Mouse (Mus musculus) spleen, postnatal 4 days (tissue): ENCODE measurements at regions not wholly inside any gene's neighbourhood (a gene's known extent, or its start where the extent isn't known, plus 50 kb on each side); places are given as distances from the start of the nearest gene placed in this dataset.
A peak's percentile ranks its signal among the peaks of the same experiment; 100 is the strongest.
"Not testable (repeated sequence)": the region's sequence is repeated elsewhere in the genome, so short reads cannot be mapped to it uniquely, and the experiment has no call there.

Source experiments
- DNase-seq, 2 experiments: peaks; one replicate each; pipeline ENCODE4 v3.0.0; 2022; ENCODE audit warnings: low spot score in 2 of 2

- no peak for DNase-seq
Measured at GRCm38 (mm10) chr17:94866630-94867029, 116.8 kb upstream of the Mettl4 start.

DNA sequence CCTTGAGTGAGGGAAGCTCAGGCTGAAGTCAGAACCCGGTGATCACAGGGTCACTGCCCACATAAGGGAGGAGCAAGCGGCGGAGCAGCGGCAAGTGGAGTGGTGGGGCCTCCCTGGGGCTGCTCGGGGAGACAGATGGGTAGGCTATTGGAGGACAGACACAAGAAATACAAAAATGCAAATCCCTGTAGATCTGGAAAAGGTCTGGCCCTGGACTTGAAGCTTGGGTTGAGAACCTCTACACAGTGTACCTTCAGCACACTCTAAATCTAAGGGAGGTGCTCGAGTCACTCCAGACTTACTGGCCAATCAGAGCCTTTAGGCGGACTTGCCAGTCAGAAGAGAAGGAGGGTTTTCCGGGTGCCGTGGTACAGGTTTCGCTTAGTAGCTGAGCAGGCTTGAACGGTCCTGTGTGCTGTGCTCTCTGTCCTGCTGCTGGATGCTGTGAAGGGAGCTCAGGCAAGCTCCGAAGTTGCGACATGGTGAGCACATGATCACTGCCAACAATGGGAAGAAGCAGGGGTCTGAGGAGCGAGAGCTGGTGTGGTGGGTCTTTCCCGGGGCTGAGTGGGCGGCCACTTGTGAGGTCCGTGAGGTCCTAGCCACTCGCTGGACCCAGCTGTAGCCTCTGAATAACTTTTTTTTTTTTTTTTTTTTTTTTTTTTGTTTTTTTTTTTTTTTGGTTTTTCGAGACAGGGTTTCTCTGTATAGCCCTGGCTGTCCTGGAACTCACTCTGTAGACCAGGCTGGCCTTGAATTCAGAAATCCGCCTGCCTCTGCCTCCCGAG lies 114.9 kb upstream of the Mettl4 start:
- DNase-seq = peak; percentile 66 to 78

DNA sequence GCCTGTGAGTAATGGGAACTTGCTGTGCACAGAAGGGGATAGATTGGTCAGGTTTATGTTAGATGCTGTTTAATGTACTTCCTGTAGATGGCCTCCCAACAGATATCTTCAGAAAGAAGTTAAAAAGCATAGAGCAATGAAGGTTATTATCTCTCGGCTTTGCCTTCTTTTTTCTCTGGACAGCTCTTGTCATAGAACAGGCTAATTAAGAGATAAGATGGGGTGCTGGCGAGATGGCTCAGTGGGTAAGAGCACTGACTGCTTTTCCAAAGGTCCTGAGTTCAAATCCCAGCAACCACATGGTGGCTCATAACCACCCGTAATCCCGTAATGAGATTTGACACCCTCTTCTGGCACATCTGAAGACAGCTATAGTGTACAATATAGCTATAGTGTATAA lies 104.9 kb upstream of the Mettl4 start:
- DNase-seq = not testable (repeated sequence)

DNA sequence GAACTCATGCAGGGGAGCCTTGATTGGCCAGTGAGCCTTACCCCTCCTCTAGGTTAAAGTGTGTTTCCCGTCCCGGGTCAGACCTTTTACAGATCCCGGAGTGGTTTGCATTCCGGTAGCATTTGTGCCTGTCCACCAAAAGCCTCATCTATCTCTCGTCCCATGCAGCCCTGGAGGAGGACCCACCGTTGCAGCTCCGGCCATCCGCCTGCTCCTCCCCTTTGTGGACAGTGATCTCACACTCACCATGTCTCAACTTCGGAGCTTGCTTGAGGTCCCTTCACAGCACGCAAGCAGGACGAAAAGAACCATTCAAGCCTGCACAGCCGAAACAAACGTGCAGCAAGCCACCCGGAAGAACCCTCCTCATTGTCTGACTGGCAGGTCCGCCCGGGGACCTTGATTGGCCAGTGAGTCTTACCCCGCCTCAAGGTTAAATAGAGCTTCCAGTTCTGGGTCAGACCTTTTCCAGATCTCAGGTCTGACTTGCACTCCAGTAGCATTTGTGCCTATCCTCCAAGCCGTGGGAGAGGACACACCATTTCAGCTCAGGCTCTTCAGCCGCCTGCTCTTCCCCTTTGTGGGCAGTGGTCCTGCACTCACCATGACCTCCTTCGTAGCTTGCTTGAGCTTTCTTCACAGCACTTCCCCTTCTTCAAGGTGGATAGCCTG lies 84.8 kb upstream of the Mettl4 start:
- DNase-seq = peak; percentile 73 to 83

DNA sequence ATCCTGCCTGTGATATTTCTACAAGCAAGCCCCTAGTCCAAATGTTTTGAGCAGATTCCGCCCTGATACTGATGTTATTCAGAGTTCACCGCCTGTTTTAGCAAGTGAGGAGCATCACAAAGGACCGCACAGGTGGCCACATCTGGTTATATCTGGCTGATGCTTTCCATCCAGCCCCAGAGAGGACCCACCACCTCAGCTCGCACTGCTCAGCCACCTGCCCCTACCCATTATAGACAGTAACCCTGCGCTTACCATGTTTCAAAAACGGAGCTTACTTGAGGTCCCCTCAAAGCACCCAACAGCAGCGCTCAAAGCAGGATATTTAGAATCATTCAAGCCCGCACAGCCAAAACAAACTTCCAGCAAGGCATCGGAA lies 84.2 kb upstream of the Mettl4 start:
- DNase-seq = not testable (repeated sequence)

GRCm38 (mm10) chr17:94826415-94826814 lies 76.6 kb upstream of the Mettl4 start:
- DNase-seq = not testable (repeated sequence)

DNA sequence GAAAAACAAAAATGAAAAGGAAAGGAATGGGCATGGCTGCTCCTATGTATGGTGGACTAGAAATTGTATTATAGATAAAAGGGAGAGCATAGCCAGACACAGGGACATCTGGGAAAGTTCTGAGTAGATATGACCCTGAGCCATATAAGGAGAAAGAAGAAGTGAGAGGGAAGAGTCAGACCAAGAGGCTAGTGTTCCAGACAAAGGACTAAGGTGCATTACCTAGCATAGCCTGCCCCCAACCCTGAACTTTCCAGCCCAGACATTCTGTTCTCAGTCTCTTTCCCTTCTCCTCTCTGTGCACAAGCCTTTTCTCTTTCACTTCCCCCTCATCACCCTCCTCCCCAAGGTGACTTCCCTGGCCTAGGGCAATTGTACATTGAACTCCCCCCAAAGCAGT lies 58.9 kb upstream of the Mettl4 start:
- DNase-seq = no peak
